Comparison of ENCODE assay signal across 19 mouse cellular contexts in the genomic region with DNA sequence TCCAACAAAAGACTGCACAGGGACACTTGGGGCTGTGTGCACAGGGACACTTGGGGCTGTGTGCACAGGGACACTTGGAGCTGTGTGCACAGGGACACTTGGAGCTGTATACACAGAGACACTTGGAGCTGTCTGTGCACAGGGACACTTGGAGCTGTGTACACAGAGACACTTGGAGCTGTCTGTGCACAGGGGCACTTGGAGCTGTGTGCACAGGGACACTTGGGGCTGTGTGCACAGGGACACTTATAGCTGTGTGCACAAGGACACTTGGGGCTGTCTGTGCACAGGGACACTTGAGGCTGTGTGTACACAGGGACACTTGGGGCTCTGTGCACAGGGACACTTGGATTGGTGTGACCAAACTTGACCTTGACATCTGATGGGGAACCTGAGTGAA.
"Had no signal": no experiment of that assay in that cellular context is flagged by ENCODE, and none has a peak within 500 bp of the region (broad histone marks: within the 10 kb centered on the region; RNA-seq: fewer than 3 reads in every experiment).

No protein-coding gene starts in this region.

- H3K9me3 ChIP-seq: liver, embryonic 12.5 days; lung, embryonic 15.5 days; midbrain, embryonic 10.5 days; midbrain, embryonic 13.5 days; neural tube, embryonic 13.5 days; neural tube, embryonic 15.5 days had no signal

- H3K27ac ChIP-seq: liver, embryonic 12.5 days; liver, embryonic 14.5 days; lung, embryonic 15.5 days; midbrain, embryonic 10.5 days; midbrain, embryonic 13.5 days; neural tube, embryonic 13.5 days; neural tube, embryonic 15.5 days had no signal

- DNase-seq: lung, postnatal 14 days; lung, postnatal 4 days; retina, postnatal 1 day; right cerebral cortex, adult 18-20 months; right cerebral cortex, postnatal 25 days; right cerebral cortex, postnatal 4 days; spleen, adult 18-20 months; thymus, adult 18-20 months; thymus, postnatal 14 days; thymus, postnatal 36 days had no signal

- H3K36me3 ChIP-seq: liver, embryonic 12.5 days; lung, embryonic 15.5 days; midbrain, embryonic 10.5 days; midbrain, embryonic 13.5 days; neural tube, embryonic 13.5 days; neural tube, embryonic 15.5 days had no signal

- H3K9ac ChIP-seq: liver, embryonic 12.5 days; liver, embryonic 14.5 days; lung, embryonic 15.5 days; midbrain, embryonic 13.5 days; neural tube, embryonic 13.5 days; neural tube, embryonic 15.5 days had no signal

- H3K27me3 ChIP-seq: liver, embryonic 12.5 days; lung, embryonic 15.5 days; neural tube, embryonic 13.5 days; neural tube, embryonic 15.5 days had no signal

- H3K4me2 ChIP-seq: liver, embryonic 12.5 days; lung, embryonic 15.5 days; midbrain, embryonic 13.5 days; neural tube, embryonic 13.5 days; neural tube, embryonic 15.5 days had no signal

- H3K4me3 ChIP-seq: liver, embryonic 12.5 days; lung, embryonic 15.5 days; midbrain, embryonic 10.5 days; midbrain, embryonic 13.5 days; myocyte; neural tube, embryonic 13.5 days; neural tube, embryonic 15.5 days had no signal

- ATAC-seq: liver, embryonic 12.5 days; midbrain, embryonic 13.5 days; midbrain, embryonic 16.5 days had no signal

- H3K4me1 ChIP-seq: liver, embryonic 12.5 days; lung, embryonic 15.5 days; midbrain, embryonic 13.5 days; neural tube, embryonic 13.5 days; neural tube, embryonic 15.5 days had no signal
